16 mouse cellular contexts compared by ENCODE assay signal in the genomic region with DNA sequence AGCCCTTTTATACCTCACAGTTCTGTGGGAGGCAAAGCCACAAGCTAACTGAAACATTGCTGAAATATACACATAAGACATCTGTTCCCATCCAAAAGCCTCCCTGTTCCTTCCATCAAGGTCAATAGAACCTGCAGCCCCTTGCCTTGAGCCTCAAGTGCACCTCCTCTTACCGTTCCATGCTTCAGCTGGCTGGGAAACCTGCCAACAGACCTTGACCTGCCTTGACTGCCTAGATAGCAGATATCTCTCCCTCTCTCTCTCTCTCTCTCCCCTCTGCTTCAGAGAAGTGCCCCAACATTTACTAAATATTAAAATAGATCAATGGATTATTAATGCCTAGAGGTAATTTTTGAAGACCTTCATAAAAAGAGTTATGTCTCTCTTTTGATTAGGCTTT. TPM values are rescaled to one million over a fixed set of nuclear protein-coding genes. Genes with fewer than 3 reads are reported as not detected.
DNase-seq lines count a peak whose midpoint lies in the region.
"Had no signal": no experiment of that assay in that cellular context is flagged by ENCODE, and none has a peak within 500 bp of the region (broad histone marks: within the 10 kb centered on the region; RNA-seq: fewer than 3 reads in every experiment).

No protein-coding gene starts in this region.

- DNase-seq in adrenal gland, adult (ENCODE audit: inconsistent age in 2 of 2, low spot score in 1 of 2), result peak; percentile 73 to 85
- DNase-seq in adrenal gland, postnatal 4 days (ENCODE audit: low spot score in 2 of 2), result no peak
- DNase-seq in ovary, adult 18-20 months (ENCODE audit: low spot score), result peak; percentile 51
- no peak for DNase-seq in ovary, postnatal 14 days (ENCODE audit: low spot score)
- peak; percentile 71 to 77 for DNase-seq in kidney, postnatal 36 days
- no peak for DNase-seq in embryo, embryonic 10.5 days (ENCODE audit: low spot score)
- no peak for DNase-seq in left cerebral cortex, postnatal 25 days (ENCODE audit: low spot score in 2 of 2)
- DNase-seq in heart, postnatal 4 days, result no peak
- DNase-seq: cerebellum, adult 9-11 months; gastrocnemius, postnatal 14 days; lung, adult 2 months; lung, postnatal 36 days had no signal

- intact Hi-C loops in left cerebral cortex, postnatal 25 days (cut with DNase I), result no loop called here

RNA-seq across cellular contexts. Expression of gene Hao2, which starts 38.8 kb away (rescaled TPM):
- total RNA-seq in adrenal gland, postnatal 4 days (2021), result 100 to 1,000 TPM in 1 of 2 experiments, 10 to 100 TPM in 1; 93.8 to 102 TPM
- total RNA-seq in left cerebral cortex, postnatal 25 days (2021), result not detected
- not detected for total RNA-seq in heart, postnatal 4 days (2021)
- total RNA-seq: G1E; gastrocnemius, postnatal 14 days; layer of hippocampus, adult 8-10 months; left cerebral cortex, adult 8-10 months; monocyte, adult 5-6 weeks had no signal

Comparison
In these comparisons a context has a peak if more than half of its experiments do, and no peak if none do; other contexts are left out.
1. DNase-seq: peak in adrenal gland, adult (2 of 2), ovary, adult 18-20 months (single experiment) and kidney, postnatal 36 days (2 of 2); none in adrenal gland, postnatal 4 days (0 of 2), ovary, postnatal 14 days (single experiment), embryo, embryonic 10.5 days (single experiment), left cerebral cortex, postnatal 25 days (0 of 2) and heart, postnatal 4 days (single experiment).
2. RNA of gene Hao2, which starts 38.8 kb away (total RNA-seq): 93.8 to 102 TPM in adrenal gland, postnatal 4 days; not detected in heart, postnatal 4 days and not detected in left cerebral cortex, postnatal 25 days; every median in the first group is over 10 times any median in the second.